In the genomic region with DNA sequence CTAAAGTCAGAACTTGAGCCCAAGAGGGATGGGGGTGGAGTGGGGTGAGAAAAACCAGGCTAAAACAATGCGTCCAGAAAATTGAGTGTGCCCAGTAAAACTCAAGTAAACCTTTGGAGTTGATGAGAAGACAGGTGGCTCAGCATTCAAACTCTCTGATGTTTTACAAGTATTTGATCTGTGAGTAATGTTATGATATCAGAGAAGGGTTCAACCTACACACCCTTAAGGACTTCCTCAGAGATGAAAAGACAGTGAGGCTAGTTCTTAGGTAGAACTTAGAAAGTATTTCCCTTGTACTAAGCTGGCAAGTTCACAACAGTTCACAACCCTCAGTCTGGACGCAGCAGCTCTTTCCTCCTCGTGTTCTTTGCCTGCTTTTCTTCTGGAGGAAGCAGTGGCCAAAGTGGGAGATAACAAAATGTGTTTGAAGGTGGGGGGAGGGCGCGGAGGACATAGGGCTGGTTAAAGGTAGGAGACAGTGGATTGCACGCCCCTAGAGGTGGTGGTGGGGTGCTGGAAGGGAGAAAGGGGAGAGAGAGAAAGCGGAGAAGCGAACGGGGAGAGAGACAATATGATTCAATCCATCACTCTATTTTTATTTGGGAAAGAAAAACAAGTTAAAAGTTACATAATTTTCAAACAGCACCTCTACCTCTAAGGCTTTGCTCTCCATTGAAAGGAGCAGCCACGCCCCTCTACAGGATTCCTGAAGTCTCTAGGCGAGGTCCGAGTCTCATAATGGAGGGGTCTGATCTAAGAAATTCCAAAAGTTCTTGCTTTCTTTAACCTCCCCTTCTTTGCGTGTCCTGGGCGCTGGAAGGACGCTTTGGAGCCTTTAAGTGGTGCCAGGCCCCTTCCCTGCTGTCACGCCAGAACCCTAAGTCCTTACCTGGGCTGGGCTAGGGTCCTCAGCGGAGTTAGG, we compare ENCODE assay signal across 8 mouse cellular contexts. TPM values are rescaled to one million over a fixed set of nuclear protein-coding genes. Genes with fewer than 3 reads are reported as not detected.
DNase-seq lines count a peak whose midpoint lies in the region; ATAC-seq and TF ChIP-seq lines count a peak whose summit lies in the region.

No protein-coding gene starts in this region.

- intact Hi-C loops in left cerebral cortex, postnatal 4 days (cut with DNase I) = no loop called here

- TF ChIP-seq POLR2A in lung, adult 2 months (IDR thresholded peaks at IDR 0.05; ENCODE audit: borderline replicate concordance, extremely low read depth, low read depth, low read length) = no peak

- H3K4me3 ChIP-seq in lung, embryonic 14.5 days (ENCODE audit: low read depth, low read length) = peak overlapping the region; percentile 37
- H3K4me3 ChIP-seq in lung, adult 2 months (replicated peaks; ENCODE audit: extremely low read depth, low read depth, low read length) = no peak overlapping the region
- H3K4me3 ChIP-seq in embryonic facial prominence, embryonic 15.5 days (replicated peaks) = peak overlapping the region; percentile 37
- peak overlapping the region; percentile 23; the same call in 1 of the 2 replicates for H3K4me3 ChIP-seq in limb, embryonic 11.5 days (ENCODE audit: low read depth, low read length)
- H3K4me3 ChIP-seq in neural tube, embryonic 15.5 days (replicated peaks) = peak overlapping the region; percentile 32

- no peaks in the 10 kb centered on the region for H3K9me3 ChIP-seq in lung, embryonic 14.5 days (ENCODE audit: low read depth, low read length)
- no peaks in the 10 kb centered on the region for H3K9me3 ChIP-seq in embryonic facial prominence, embryonic 15.5 days (replicated peaks)
- H3K9me3 ChIP-seq in limb, embryonic 11.5 days (ENCODE audit: control insufficient read depth, low read length) = no peaks in the 10 kb centered on the region
- H3K9me3 ChIP-seq in neural tube, embryonic 15.5 days (replicated peaks) = no peaks in the 10 kb centered on the region

- peak; percentile 35; the same call in 1 of the 2 replicates for ATAC-seq in lung, embryonic 14.5 days (ENCODE audit: insufficient read depth)
- no peak for ATAC-seq in embryonic facial prominence, embryonic 15.5 days (ENCODE audit: insufficient number of reproducible peaks, low FRiP score, low TSS enrichment, low read depth)
- ATAC-seq in limb, embryonic 11.5 days (ENCODE audit: insufficient number of reproducible peaks, low FRiP score, low TSS enrichment, low read depth) = no peak
- ATAC-seq in neural tube, embryonic 15.5 days (ENCODE audit: low FRiP score) = no peak

- H3K4me2 ChIP-seq in lung, embryonic 14.5 days = peak overlapping the region; percentile 66
- peak overlapping the region; percentile 66 for H3K4me2 ChIP-seq in embryonic facial prominence, embryonic 15.5 days (replicated peaks)
- H3K4me2 ChIP-seq in limb, embryonic 11.5 days (ENCODE audit: low read depth, severe bottlenecking) = peak overlapping the region; percentile 53
- H3K4me2 ChIP-seq in neural tube, embryonic 15.5 days = peak overlapping the region; percentile 56

- H3K27me3 ChIP-seq in lung, embryonic 14.5 days (ENCODE audit: insufficient read depth, low read length) = 0 out of 2 replicates have a peak, but pooled peaks cover 4% of the 10 kb centered on the region
- peaks cover 14% of the 10 kb centered on the region; the same call in 1 of the 2 replicates for H3K27me3 ChIP-seq in embryonic facial prominence, embryonic 15.5 days
- H3K27me3 ChIP-seq in limb, embryonic 11.5 days (ENCODE audit: control insufficient read depth, insufficient read depth, low read length) = 0 out of 2 replicates have a peak, but pooled peaks cover 6% of the 10 kb centered on the region
- H3K27me3 ChIP-seq in neural tube, embryonic 15.5 days (replicated peaks) = peaks cover 13% of the 10 kb centered on the region; the same call in 1 of the 2 replicates

- WGBS in lung, embryonic 14.5 days = 12% methylated on average over 16 of the region's 17 CpGs
- WGBS in lung, adult 2 months = 26% methylated on average over 17 of the region's 17 CpGs
- 13% methylated on average over 17 of the region's 17 CpGs for WGBS in embryonic facial prominence, embryonic 15.5 days
- 10% methylated on average over 17 of the region's 17 CpGs for WGBS in limb, embryonic 11.5 days
- WGBS in neural tube, embryonic 15.5 days = 14% methylated on average over 17 of the region's 17 CpGs

- peak; percentile 27 for DNase-seq in lung, embryonic 14.5 days
- no peak for DNase-seq in lung, adult 2 months
- DNase-seq in limb, embryonic 11.5 days (ENCODE audit: low spot score) = no peak
- no peak for DNase-seq in left cerebral cortex, postnatal 4 days
- no peak for DNase-seq in layer of hippocampus, adult 8-10 months (ENCODE audit: low spot score in 2 of 2)
- DNase-seq in T-cell, adult 2 months (ENCODE audit: low spot score) = no peak

- H3K9ac ChIP-seq in lung, embryonic 14.5 days = no peak overlapping the region; the same call in 1 of the 2 replicates
- H3K9ac ChIP-seq in embryonic facial prominence, embryonic 15.5 days = no peak overlapping the region
- no peak overlapping the region for H3K9ac ChIP-seq in limb, embryonic 11.5 days (ENCODE audit: low read length)
- peak overlapping the region; percentile 14; the same call in 1 of the 2 replicates for H3K9ac ChIP-seq in neural tube, embryonic 15.5 days (replicated peaks)

- no peaks in the 10 kb centered on the region for H3K36me3 ChIP-seq in lung, embryonic 14.5 days (ENCODE audit: insufficient read depth)
- no peaks in the 10 kb centered on the region for H3K36me3 ChIP-seq in embryonic facial prominence, embryonic 15.5 days
- H3K36me3 ChIP-seq in limb, embryonic 11.5 days (ENCODE audit: control insufficient read depth, insufficient read depth, low read length) = no peaks in the 10 kb centered on the region
- H3K36me3 ChIP-seq in neural tube, embryonic 15.5 days = no peaks in the 10 kb centered on the region

- 0 out of 2 replicates have a peak, but pooled peaks cover 7% of the 10 kb centered on the region for H3K4me1 ChIP-seq in lung, embryonic 14.5 days (ENCODE audit: insufficient read depth)
- H3K4me1 ChIP-seq in lung, adult 2 months (ENCODE audit: control insufficient read depth, insufficient read depth, low read length) = no peaks in the 10 kb centered on the region
- H3K4me1 ChIP-seq in embryonic facial prominence, embryonic 15.5 days = peaks cover 8% of the 10 kb centered on the region; the same call in 1 of the 2 replicates
- H3K4me1 ChIP-seq in limb, embryonic 11.5 days (ENCODE audit: control insufficient read depth, insufficient read depth, low read length) = no peaks in the 10 kb centered on the region
- H3K4me1 ChIP-seq in neural tube, embryonic 15.5 days = peaks cover 7% of the 10 kb centered on the region

- H3K27ac ChIP-seq in lung, embryonic 14.5 days (ENCODE audit: low read depth) = no peak overlapping the region
- no peak overlapping the region for H3K27ac ChIP-seq in embryonic facial prominence, embryonic 15.5 days (replicated peaks)
- no peak overlapping the region for H3K27ac ChIP-seq in limb, embryonic 11.5 days (replicated peaks; ENCODE audit: low read depth, low read length)
- no peak overlapping the region for H3K27ac ChIP-seq in neural tube, embryonic 15.5 days (replicated peaks)

- peak; percentile 19; the same call in 1 of the 2 replicates for TF ChIP-seq CTCF in lung, embryonic 14.5 days (IDR thresholded peaks at IDR 0.05; ENCODE audit: low read depth)
- no peak for TF ChIP-seq CTCF in lung, adult 2 months (IDR thresholded peaks at IDR 0.05; ENCODE audit: insufficient read depth, low read length)

RNA-seq across cellular contexts. Expression of a gene that starts 0.6 kb away (rescaled TPM):
- 0.18 and 0.68 TPM in 2 replicates for polyA plus RNA-seq in lung, embryonic 14.5 days (2014; fragmentation: Nextera tagmentation; extraction: Ambion mirVana)
- polyA plus RNA-seq in lung, adult 2 months (2012; rRNA removed) = 0.05 and 0.17 TPM in 2 replicates
- 0.79 and 1.5 TPM in 2 replicates for polyA plus RNA-seq in embryonic facial prominence, embryonic 15.5 days (2015; fragmentation: Nextera tagmentation; extraction: Ambion mirVana)
- polyA plus RNA-seq in limb, embryonic 11.5 days (2014; fragmentation: Nextera tagmentation; extraction: Ambion mirVana) = 0.09 and 0.14 TPM in 2 replicates
- polyA plus RNA-seq in neural tube, embryonic 15.5 days (2015; fragmentation: Nextera tagmentation; extraction: Ambion mirVana) = 0.29 TPM in 1 of 2 replicates, not detected in the other
- total RNA-seq in left cerebral cortex, postnatal 4 days (2021) = not detected
- total RNA-seq in layer of hippocampus, adult 8-10 months (2022) = under 1 TPM in 3 of 4 experiments, not detected in 1; 0.14 to 0.39 (median 0.18) TPM

RNA-seq across cellular contexts. Expression of a gene that starts 40.2 kb away (rescaled TPM):
- polyA plus RNA-seq in lung, embryonic 14.5 days (2014; fragmentation: Nextera tagmentation; extraction: Ambion mirVana) = 0.11 TPM in 1 of 2 replicates, not detected in the other
- polyA plus RNA-seq in lung, adult 2 months (2012; rRNA removed) = 0.06 TPM in 1 of 2 replicates, not detected in the other
- polyA plus RNA-seq in embryonic facial prominence, embryonic 15.5 days (2015; fragmentation: Nextera tagmentation; extraction: Ambion mirVana) = 0.20 and 0.22 TPM in 2 replicates
- polyA plus RNA-seq in limb, embryonic 11.5 days (2014; fragmentation: Nextera tagmentation; extraction: Ambion mirVana) = 0.21 and 0.37 TPM in 2 replicates
- 0.46 and 0.49 TPM in 2 replicates for polyA plus RNA-seq in neural tube, embryonic 15.5 days (2015; fragmentation: Nextera tagmentation; extraction: Ambion mirVana)
- 1 to 10 TPM; 3.5 to 3.7 TPM for total RNA-seq in left cerebral cortex, postnatal 4 days (2021)
- total RNA-seq in layer of hippocampus, adult 8-10 months (2022) = 1 to 10 TPM; 1.3 to 2.5 (median 1.6) TPM

RNA-seq across cellular contexts. Expression of a gene that starts 43.1 kb away (rescaled TPM):
- polyA plus RNA-seq in lung, embryonic 14.5 days (2014; fragmentation: Nextera tagmentation; extraction: Ambion mirVana) = 0.13 and 0.46 TPM in 2 replicates
- polyA plus RNA-seq in lung, adult 2 months (2012; rRNA removed) = 0.30 and 0.41 TPM in 2 replicates
- polyA plus RNA-seq in embryonic facial prominence, embryonic 15.5 days (2015; fragmentation: Nextera tagmentation; extraction: Ambion mirVana) = 2.7 and 2.8 TPM in 2 replicates
- 0.04 and 0.41 TPM in 2 replicates for polyA plus RNA-seq in limb, embryonic 11.5 days (2014; fragmentation: Nextera tagmentation; extraction: Ambion mirVana)
- polyA plus RNA-seq in neural tube, embryonic 15.5 days (2015; fragmentation: Nextera tagmentation; extraction: Ambion mirVana) = 0.26 TPM in 1 of 2 replicates, not detected in the other
- not detected for total RNA-seq in left cerebral cortex, postnatal 4 days (2021)
- not detected for total RNA-seq in layer of hippocampus, adult 8-10 months (2022)
